Mouse (Mus musculus) common myeloid progenitor, adult 5-6 weeks (primary cell): ENCODE measurements around the gene Sept8. TPM values are rescaled to one million over a fixed set of nuclear protein-coding genes. Genes with fewer than 3 reads are reported as not detected.
A peak's percentile ranks its signal among the peaks of the same experiment; 100 is the strongest.

Experiments
- ATAC-seq: replicated peaks from 2 replicates; pipeline ENCODE4 v1.8.0; 2016; ENCODE audit warnings: low read depth, mild to moderate bottlenecking, moderate TSS enrichment, inconsistent platforms; ENCODE audit not compliant: poor library complexity, severe bottlenecking
- total RNA-seq: library from RNA; stranded (forward); fragments of 200-1000, 187-1606 nt; gene quantifications from 2 replicates; pipeline ENCODE4 v1.2.3, GENCODE M21; 2017

Sept8 gene
- 64.2 and 75.0 TPM in 2 replicates for total RNA-seq

- ATAC-seq, result peak; percentile 7; the same call in 1 of the 2 replicates
Observed at GRCm38 (mm10) chr11:53519207-53520121, at the start of gene Sept8. Gene Sept8 (plus strand): TSS chr11:53519257.

GRCm38 (mm10) chr11:53469294-53469967 is 49.6 kb upstream of the Sept8 start:
- ATAC-seq, result no peak

GRCm38 (mm10) chr11:53469968-53470695 is 48.9 kb upstream of the Sept8 start, which contains the start of gene Gm9837:
Gene Gm9837 (minus strand): TSS chr11:53470479.
- ATAC-seq, result peak; percentile 91

- ATAC-seq, result no peak
Observed at GRCm38 (mm10) chr11:53472709-53473108, 46.3 kb upstream of the Sept8 start.

- ATAC-seq, result no peak
Observed at GRCm38 (mm10) chr11:53475620-53476019, 43.4 kb upstream of the Sept8 start.

DNA sequence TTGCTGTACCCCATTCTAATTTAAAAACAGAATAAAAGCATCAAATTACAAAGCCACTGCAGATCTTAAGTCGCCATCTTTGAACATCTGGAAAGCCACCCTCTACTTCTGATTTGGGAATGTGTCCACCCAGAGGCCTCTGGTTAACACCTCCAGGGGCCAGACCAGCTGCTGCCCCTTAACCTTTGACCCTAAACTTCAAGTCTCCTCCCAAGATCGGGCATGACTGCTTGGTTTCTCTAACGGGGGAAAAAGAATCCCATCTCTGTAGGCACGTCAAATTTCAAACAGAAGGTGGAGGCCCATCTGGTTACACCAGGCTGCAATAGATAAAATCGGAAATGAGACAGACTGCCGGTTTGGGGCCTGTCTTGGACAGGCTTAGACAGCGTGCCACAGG is 41.2 kb upstream of the Sept8 start:
- no peak for ATAC-seq

- ATAC-seq, result no peak
Observed at GRCm38 (mm10) chr11:53478383-53479170, 40.5 kb upstream of the Sept8 start.

GRCm38 (mm10) chr11:53479171-53479782 is 39.8 kb upstream of the Sept8 start:
- no peak for ATAC-seq

- ATAC-seq, result peak; percentile 26
Observed at GRCm38 (mm10) chr11:53479783-53480301, 39.2 kb upstream of the Sept8 start, which contains the start of the genes Gm9945 and Sowaha. Gene Gm9945 (plus strand): TSS chr11:53480166. Gene Sowaha (minus strand): TSS chr11:53480274.

DNA sequence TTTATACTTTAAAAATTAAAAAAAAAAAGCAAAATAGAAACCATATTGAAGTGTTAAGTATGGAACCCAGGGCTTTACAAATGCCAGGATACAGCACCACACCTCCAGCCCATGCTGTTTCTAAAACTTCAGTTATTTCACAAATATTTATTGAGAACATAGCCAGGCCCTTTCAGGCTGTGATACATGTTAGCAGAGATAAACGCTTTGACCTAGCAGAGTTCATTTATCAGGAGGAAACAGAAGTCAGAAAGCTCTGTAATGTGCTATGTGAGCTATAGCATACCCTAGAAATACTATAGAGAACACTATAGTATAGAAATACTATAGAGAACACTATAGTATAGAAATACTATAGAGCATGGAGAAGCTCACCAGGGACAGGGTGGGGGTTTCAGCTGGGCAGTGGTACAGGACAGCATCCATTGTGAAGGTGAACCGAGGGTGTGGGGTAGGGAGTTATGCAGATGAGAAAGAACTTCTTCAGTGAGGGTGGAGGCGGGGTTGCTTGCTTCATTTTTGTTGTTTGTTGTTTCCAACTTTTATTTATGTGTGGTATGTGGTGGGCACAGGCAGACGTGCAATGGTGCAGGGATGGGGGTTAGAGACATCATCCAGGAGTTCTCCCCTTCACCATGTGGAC is 37.8 kb upstream of the Sept8 start:
- peak; percentile 53; the same call in 1 of the 2 replicates for ATAC-seq

GRCm38 (mm10) chr11:53483159-53483891 is 35.7 kb upstream of the Sept8 start:
- peak; percentile 20; the same call in 1 of the 2 replicates for ATAC-seq

GRCm38 (mm10) chr11:53485719-53486118 is 33.3 kb upstream of the Sept8 start:
- no peak for ATAC-seq

DNA sequence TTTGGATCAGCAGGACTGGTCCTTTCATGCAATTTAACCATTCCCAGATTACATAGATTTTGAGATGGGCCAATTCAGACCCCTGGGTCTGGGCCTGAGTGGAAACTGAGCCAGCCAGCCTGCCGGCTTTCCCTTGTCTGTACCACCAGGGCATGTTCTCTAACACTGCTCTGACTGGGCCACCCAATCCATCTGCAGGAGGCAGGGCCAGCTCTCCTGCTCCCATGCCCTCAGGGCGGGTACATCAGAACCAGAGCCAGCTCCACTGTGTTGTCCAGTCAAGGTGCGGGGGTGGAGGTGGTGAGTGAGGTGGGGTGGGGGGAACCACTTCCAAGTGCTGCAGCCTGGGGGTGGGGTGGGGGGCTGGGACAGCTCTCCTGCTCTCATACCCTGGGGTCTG is 32.7 kb upstream of the Sept8 start:
- ATAC-seq, result no peak

DNA sequence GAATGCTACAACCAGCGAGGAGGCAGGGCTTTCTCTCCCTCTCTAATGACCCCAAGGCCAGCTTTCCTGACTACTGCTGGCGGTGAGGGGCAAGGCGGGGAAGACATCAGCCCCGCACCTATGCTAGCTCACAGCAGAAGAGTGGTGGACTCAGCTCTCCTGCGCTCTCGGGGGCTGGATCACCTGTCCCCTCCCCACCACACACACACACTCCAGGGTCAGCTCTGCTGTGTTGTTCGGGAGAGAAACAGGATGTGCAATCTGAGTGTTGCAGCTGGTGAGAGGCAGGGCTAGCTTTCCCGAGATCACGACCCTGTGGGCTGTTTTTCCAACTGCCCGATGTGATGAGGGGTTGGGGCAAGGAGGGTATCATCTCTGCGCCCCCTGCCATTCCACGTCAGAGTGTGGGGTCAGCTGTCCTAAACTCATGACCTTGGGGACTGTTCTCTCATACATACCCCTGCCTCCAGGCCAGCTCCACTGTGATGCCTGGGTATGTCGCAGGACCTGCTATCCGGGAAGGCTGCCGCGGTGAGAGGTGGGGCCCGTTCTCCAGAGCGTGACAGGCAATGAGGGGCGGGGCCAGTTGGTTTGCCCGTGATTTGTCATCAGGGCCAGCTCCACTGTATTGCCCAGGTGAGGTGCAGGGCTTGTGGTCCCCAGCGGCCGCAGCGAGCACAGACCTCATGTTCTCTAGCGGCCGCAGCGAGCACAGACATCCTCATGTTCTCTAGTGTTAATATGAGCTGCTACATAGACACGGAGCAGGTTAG is 32.0 kb upstream of the Sept8 start:
- ATAC-seq, result peak; percentile 64

- no peak for ATAC-seq
Observed at GRCm38 (mm10) chr11:53489007-53489406, 30.1 kb upstream of the Sept8 start.

DNA sequence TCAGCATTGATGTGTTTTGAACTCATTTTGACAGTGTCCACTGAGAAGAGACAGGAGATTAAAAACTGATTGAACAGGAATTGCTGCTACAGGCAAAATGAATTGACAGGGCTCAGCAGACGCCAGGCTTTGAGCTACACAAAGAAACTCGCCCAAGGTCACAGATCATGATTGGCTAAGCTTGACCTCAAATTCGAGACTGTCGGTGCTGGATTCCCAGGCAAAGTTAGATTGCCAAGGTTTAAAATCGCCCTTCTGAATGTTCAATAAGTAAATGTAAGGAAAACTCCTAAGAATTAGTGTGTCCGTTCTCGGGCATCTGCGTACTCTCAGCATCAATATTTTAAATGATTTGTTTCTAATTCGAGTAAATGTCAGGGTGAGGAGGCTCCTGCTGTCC is 29.6 kb upstream of the Sept8 start:
- ATAC-seq, result no peak

- ATAC-seq, result no peak
Observed at GRCm38 (mm10) chr11:53491954-53492401, 27.1 kb upstream of the Sept8 start.
